Mouse (Mus musculus): ENCODE measurements around the gene Cort. TPM values are rescaled to one million over a fixed set of nuclear protein-coding genes. Genes with fewer than 3 reads are reported as not detected.

Gene Cort
- polyA plus RNA-seq, 1 experiment, result not detected

- Histone ChIP-seq H3K4me3 (ENCODE audit: insufficient read depth, low read depth, low read length) (no peak overlapping the region), H3K4me1 (ENCODE audit: control insufficient read depth, insufficient read depth, low read length) (peaks cover 21% of the 10 kb centered on the region; the same call in 1 of the 2 replicates), H3K36me3 (ENCODE audit: control insufficient read depth, insufficient read depth, low read length) (no peaks in the 10 kb centered on the region), H3K27ac (ENCODE audit: insufficient read depth, low read depth, low read length) (no peak overlapping the region), H3K27me3 (replicated peaks; ENCODE audit: control insufficient read depth, insufficient read depth, low read length) (no peaks in the 10 kb centered on the region)
- 55% methylated on average over 4 of the region's 4 CpGs for WGBS
- peak; percentile 55 for DNase-seq
- TF ChIP-seq POLR2A (IDR thresholded peaks at IDR 0.05; ENCODE audit: low read depth, low read length) (no peak), CTCF (conservative IDR thresholded peaks at IDR 0.05; ENCODE audit: insufficient read depth, insufficient read length, low read depth, low read length) (no peak)
These were observed 48.3 kb downstream of the Cort start for GRCm38 (mm10) chr4:149078261-149078660.

GRCm38 (mm10) chr4:149075871-149076575, 50.5 kb downstream of the Cort start:
- H3K4me3 ChIP-seq (ENCODE audit: insufficient read depth, low read depth, low read length), result no peak overlapping the region
- no peaks in the 10 kb centered on the region for H3K36me3 ChIP-seq (ENCODE audit: control insufficient read depth, insufficient read depth, low read length)
- H3K27me3 ChIP-seq (replicated peaks; ENCODE audit: control insufficient read depth, insufficient read depth, low read length), result no peaks in the 10 kb centered on the region
- peak; percentile 62 for TF ChIP-seq CTCF (conservative IDR thresholded peaks at IDR 0.05; ENCODE audit: insufficient read depth, insufficient read length, low read depth, low read length)
- no peak for TF ChIP-seq POLR2A (IDR thresholded peaks at IDR 0.05; ENCODE audit: low read depth, low read length)
- 16% methylated on average over 10 of the region's 10 CpGs for WGBS
- H3K27ac ChIP-seq (ENCODE audit: insufficient read depth, low read depth, low read length), result no peak overlapping the region
- peak; percentile 83 for DNase-seq
- peaks cover 12% of the 10 kb centered on the region; the same call in 1 of the 2 replicates for H3K4me1 ChIP-seq (ENCODE audit: control insufficient read depth, insufficient read depth, low read length)

- WGBS, result 82% methylated on average over 13 of the region's 13 CpGs
- peaks cover 10% of the 10 kb centered on the region; the same call in 1 of the 2 replicates for H3K4me1 ChIP-seq (ENCODE audit: control insufficient read depth, insufficient read depth, low read length)
- no peaks in the 10 kb centered on the region for H3K27me3 ChIP-seq (replicated peaks; ENCODE audit: control insufficient read depth, insufficient read depth, low read length)
- H3K4me3 ChIP-seq (ENCODE audit: insufficient read depth, low read depth, low read length), result no peak overlapping the region
- H3K36me3 ChIP-seq (ENCODE audit: control insufficient read depth, insufficient read depth, low read length), result no peaks in the 10 kb centered on the region
- no peak overlapping the region for H3K27ac ChIP-seq (ENCODE audit: insufficient read depth, low read depth, low read length)
- no peak for DNase-seq
- TF ChIP-seq POLR2A (IDR thresholded peaks at IDR 0.05; ENCODE audit: low read depth, low read length), result no peak
- TF ChIP-seq CTCF (conservative IDR thresholded peaks at IDR 0.05; ENCODE audit: insufficient read depth, insufficient read length, low read depth, low read length), result no peak
These were observed 51.5 kb downstream of the Cort start for GRCm38 (mm10) chr4:149075073-149075472.

Other genes starting within 250 kb of the Cort start
- gene Pex14, start 26.9 kb downstream of the Cort start, polyA plus RNA-seq (2012; rRNA removed), result 49.3 and 55.0 TPM in 2 replicates
- 20.1 and 20.8 TPM in 2 replicates for gene Dffa, start 22.6 kb downstream of the Cort start, polyA plus RNA-seq (2012; rRNA removed)
- 0.75 and 1.1 TPM in 2 replicates for gene Cenps, start 10.9 kb upstream of the Cort start, polyA plus RNA-seq (2012; rRNA removed)
- 122 and 126 TPM in 2 replicates for gene Pgd, start 40.0 kb upstream of the Cort start, polyA plus RNA-seq (2012; rRNA removed)
- gene Kif1b, start 180.9 kb upstream of the Cort start, polyA plus RNA-seq (2012; rRNA removed), result 31.1 and 35.8 TPM in 2 replicates

Data from kidney, adult 2 months (tissue).